Mouse (Mus musculus) left cerebral cortex, postnatal 25 days (tissue): Measurements from ENCODE around the gene Cnpy1. TPM values are rescaled to one million over a fixed set of nuclear protein-coding genes. Genes with fewer than 3 reads are reported as not detected.

Source experiments
- DNase-seq, 2 experiments: peaks; one replicate each; pipeline ENCODE4 v3.0.0; 2022; ENCODE audit warnings: low spot score in 2 of 2, mixed read lengths in 1 of 2
- intact Hi-C: fragments of 180-260 bp; cut with DNase I; formaldehyde crosslinking; loops from one replicate; pipeline ENCODE4 v1.15.1; 2025
- total RNA-seq, 2 experiments: library from RNA; stranded (reverse); gene quantifications; 2 replicates each; pipeline ENCODE4 v1.2.3; 2021

Cnpy1 gene
- total RNA-seq, 2 experiments from 2014 or later: not detected

- intact Hi-C loops: no loop called here
- DNase-seq: no peak
These were observed 42.5 kb downstream of the Cnpy1 start for GRCm38 (mm10) chr5:28203086-28203485.

- DNase-seq: no peak
- intact Hi-C loops: no loop called here
These were observed 46.3 kb downstream of the Cnpy1 start for GRCm38 (mm10) chr5:28199089-28199873.

- no peak for DNase-seq
- intact Hi-C loops: no loop called here
These were observed 50.1 kb downstream of the Cnpy1 start for GRCm38 (mm10) chr5:28195473-28195872.

GRCm38 (mm10) chr5:28192099-28192454, 53.5 kb downstream of the Cnpy1 start:
- intact Hi-C loops: no loop called here
- no peak for DNase-seq

GRCm38 (mm10) chr5:28191201-28192098, 54.2 kb downstream of the Cnpy1 start:
- intact Hi-C loops: no loop called here
- DNase-seq: no peak

DNA sequence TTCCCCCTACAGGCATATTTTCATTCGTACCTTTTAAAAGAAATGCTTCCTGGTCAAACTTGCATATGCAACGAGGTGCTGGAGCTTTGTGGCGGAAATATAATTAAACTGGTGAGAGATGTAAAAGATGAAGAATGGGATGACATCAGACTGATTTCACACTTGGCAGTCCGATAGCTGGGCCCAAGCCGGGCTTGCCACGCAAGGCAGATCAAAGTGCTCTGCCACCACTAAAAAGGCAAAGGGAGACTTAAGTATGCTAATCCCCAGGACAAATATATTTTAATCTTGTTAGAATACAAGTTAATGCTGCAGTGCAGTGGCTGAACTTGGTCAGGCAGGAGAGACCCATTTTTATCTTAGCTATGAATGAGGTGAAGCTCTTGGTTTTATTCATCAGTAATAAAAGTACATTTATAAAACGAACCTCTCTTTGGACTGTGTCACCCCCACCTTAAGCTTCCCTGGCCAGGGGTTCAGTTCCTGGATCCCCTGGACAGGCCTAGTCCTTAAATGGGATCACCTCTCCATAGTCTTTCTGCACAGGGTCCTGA, 66.3 kb downstream of the Cnpy1 start:
- intact Hi-C loops: no loop called here

GRCm38 (mm10) chr5:28178322-28178721, 67.3 kb downstream of the Cnpy1 start:
- no peak for DNase-seq

More for the DNA sequence above, 66.3 kb downstream of the Cnpy1 start:
- no peak for DNase-seq

DNA sequence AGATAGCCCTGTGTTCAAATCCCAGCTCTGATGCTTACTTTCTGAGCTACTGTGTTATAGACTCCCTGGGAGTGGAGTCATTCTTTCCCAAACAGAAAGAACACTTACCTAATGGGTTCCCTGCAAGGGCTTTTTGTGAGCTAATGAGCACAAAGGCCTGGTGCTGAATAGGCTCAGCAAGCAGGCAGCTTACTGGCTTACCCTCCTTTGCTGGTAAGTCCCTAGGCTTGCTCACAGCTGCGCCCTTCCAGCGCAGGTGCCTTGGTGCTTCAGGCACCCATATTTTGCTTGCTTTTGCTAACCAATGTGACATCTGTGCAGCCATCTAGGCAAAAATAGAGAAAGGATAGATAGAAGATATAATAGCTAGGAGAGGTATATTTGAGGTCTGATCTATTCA, 69.0 kb downstream of the Cnpy1 start:
- DNase-seq: no peak
- intact Hi-C loops: no loop called here

More at GRCm38 (mm10) chr5:28178322-28178721, 67.3 kb downstream of the Cnpy1 start:
- intact Hi-C loops: no loop called here

- intact Hi-C loops: no loop called here
These were observed 69.6 kb downstream of the Cnpy1 start for GRCm38 (mm10) chr5:28176023-28176422.

GRCm38 (mm10) chr5:28175570-28175919, 70.1 kb downstream of the Cnpy1 start:
- intact Hi-C loops: no loop called here

More at GRCm38 (mm10) chr5:28176023-28176422, 69.6 kb downstream of the Cnpy1 start:
- DNase-seq: no peak

GRCm38 (mm10) chr5:28174876-28175569, 70.6 kb downstream of the Cnpy1 start:
- no peak for DNase-seq
- intact Hi-C loops: no loop called here

More at GRCm38 (mm10) chr5:28175570-28175919, 70.1 kb downstream of the Cnpy1 start:
- DNase-seq: no peak

- intact Hi-C loops: no loop called here
- no peak for DNase-seq
These were observed 71.5 kb downstream of the Cnpy1 start for GRCm38 (mm10) chr5:28174086-28174485.

- intact Hi-C loops: loop anchor here (2.0 kb wide), 1 partner anchor 39 kb away; no protein-coding TSS in a partner anchor
- DNase-seq: no peak
These were observed 71.9 kb downstream of the Cnpy1 start for GRCm38 (mm10) chr5:28173674-28174073.

DNA sequence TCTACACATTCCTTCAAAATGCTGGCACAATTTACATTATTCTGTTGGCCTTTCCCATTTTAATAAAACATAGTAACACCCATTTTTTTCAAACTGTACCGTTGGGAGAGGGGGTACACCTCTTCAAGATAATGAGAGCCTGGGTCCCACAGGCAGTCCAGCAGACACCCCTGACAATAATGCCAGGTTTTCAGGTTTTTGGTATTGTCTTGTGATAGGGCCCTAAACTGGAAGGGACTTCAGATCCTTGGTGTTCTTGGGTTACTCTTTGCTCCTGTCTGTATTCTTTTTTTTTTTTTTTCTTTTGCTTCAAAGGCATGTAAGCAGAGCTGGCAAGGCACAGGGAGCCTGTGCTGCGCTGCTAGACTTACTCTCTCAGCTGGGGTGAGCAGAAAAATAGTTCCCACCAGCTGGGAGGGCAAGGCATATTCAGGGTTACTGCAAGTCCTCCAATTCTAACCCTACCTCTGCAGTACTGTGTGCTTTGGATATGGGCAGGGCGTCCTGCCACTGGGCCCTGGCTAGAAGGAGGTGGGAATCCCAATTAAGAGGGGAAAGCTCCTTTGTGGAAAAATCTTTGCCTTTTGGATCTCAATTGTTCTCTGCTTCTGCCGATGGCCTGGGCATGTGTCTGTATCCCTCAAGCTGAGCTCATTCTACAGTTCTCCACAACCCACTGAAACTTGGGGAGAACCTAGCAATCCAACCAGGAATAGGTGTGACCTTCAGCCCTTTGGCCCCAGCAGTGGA, 72.5 kb downstream of the Cnpy1 start:
- DNase-seq: no peak
- intact Hi-C loops: loop anchor here (2.0 kb wide), 1 partner anchor 40 kb away; no protein-coding TSS in a partner anchor

DNA sequence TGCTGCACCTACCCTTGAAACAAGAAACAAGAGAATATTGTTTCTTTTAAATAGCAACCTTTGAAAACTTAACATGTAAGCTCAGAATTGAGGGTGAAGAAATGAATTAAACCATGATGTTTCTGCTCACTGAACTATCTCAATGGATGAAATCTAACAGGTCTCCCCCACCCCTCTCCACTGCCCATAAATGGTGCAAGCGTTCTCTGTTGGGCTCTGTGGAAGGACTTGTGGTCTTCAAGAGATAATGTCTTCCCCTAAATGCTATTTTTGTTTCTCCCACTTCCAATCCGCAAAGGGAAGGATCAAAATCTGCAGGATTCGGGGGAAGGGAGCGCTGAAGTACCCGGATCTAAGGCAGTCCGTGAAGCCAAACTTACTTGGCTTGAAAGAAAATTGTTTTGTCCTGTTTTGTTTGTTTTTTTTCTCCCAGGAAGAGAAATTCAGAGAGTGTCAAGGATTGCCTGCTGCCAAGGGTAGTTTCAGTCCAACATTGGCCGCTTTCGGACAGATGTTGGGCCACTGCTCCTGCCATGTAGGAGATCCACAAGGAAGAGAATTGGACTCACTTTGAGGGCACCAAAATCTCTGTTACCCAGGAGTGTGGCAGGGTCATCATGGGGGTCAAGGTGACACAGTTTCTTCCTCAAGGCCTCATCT, 73.2 kb downstream of the Cnpy1 start:
- intact Hi-C loops: loop anchor here (2.0 kb wide), 1 partner anchor 40 kb away; no protein-coding TSS in a partner anchor
- DNase-seq: no peak

GRCm38 (mm10) chr5:28171667-28172066, 73.9 kb downstream of the Cnpy1 start:
- DNase-seq: no peak
- intact Hi-C loops: loop anchor here (2.0 kb wide), 1 partner anchor 41 kb away; no protein-coding TSS in a partner anchor

DNA sequence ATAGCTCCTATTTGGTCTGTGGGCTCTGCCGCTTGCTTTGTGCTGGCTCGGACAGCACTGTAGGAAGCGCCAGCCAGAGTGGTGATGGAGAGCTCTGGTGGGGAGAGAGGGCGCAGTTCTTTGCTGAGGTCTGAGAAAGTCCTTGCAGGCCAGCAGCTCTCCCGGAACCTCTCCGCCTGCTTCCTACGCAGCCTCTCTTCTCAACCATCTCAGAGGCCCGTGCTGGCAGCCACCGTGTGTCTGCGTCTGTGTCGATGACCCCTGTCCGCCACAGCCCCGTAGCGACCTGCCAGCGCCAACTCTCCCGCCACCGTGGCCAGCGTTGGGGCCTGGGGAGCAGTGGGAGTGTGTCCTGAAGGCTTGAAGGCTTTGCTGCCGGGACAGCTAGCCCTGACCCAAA, 74.7 kb downstream of the Cnpy1 start:
- intact Hi-C loops: no loop called here
- DNase-seq: no peak

DNA sequence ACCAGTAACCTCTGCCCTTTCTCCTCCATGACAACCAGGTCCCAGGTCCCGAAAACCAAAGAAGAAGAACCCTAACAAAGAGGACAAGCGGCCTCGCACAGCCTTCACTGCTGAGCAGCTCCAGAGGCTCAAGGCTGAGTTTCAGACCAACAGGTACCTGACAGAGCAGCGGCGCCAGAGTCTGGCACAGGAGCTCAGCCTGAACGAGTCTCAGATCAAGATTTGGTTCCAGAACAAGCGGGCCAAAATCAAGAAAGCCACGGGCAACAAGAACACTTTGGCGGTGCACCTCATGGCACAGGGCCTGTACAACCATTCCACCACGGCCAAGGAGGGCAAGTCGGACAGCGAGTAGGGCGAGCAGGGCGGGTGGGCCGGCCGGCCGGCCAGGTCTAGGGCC, 75.5 kb downstream of the Cnpy1 start:
- intact Hi-C loops: no loop called here
- DNase-seq: no peak
